Mouse (Mus musculus) adrenal gland, adult 18-20 months (tissue): ENCODE measurements around the gene Inf2. TPM values are rescaled to one million over a fixed set of nuclear protein-coding genes. Genes with fewer than 3 reads are reported as not detected.

Experiments
- DNase-seq, 2 experiments: peaks; one replicate each; pipeline ENCODE4 v3.0.0; 2021 to 2022; ENCODE audit warnings: low spot score in 2 of 2
- total RNA-seq, 2 experiments: library from RNA; stranded (reverse); gene quantifications; 1 replicate in 1 of 2; 2 replicates in 1 of 2; pipeline ENCODE4 v1.2.3; 2021

Inf2 gene
- total RNA-seq, 2 experiments from 2014 or later: 25.2 to 29.7 TPM

GRCm38 (mm10) chr12:112593951-112594915 lies 5.6 kb downstream of the Inf2 start:
- no peak for DNase-seq

- no peak for DNase-seq
These were observed 6.4 kb downstream of the Inf2 start for GRCm38 (mm10) chr12:112594989-112595388.

DNA sequence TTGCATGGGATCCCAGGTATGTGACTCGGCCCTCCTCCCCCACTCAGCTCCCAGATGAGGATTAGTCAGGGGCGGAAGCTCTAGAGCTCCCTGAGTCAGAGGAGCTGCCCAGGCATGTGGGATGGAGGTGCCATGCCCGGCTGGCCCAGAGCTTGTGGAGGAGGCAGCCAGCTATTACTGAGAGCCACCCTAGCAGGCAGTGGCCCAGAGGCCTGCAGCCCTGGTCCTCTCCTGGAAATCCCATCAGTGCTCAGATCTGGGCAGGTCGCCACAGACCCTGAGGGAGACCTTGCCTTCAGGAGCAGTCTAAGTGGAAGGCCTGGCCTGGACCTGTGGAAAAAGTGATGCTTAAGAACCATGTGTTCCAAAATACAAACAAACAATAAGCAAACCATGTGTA lies 7.0 kb downstream of the Inf2 start:
- DNase-seq: peak in 1 of 2 experiments; percentile 42

- DNase-seq: no peak
These were observed 7.9 kb downstream of the Inf2 start for GRCm38 (mm10) chr12:112596454-112596853.

GRCm38 (mm10) chr12:112596891-112597500 lies 8.4 kb downstream of the Inf2 start:
- no peak for DNase-seq

- DNase-seq: no peak
These were observed 9.0 kb downstream of the Inf2 start for GRCm38 (mm10) chr12:112597618-112598017.

GRCm38 (mm10) chr12:112599198-112599597 lies 10.6 kb downstream of the Inf2 start:
- no peak for DNase-seq

DNA sequence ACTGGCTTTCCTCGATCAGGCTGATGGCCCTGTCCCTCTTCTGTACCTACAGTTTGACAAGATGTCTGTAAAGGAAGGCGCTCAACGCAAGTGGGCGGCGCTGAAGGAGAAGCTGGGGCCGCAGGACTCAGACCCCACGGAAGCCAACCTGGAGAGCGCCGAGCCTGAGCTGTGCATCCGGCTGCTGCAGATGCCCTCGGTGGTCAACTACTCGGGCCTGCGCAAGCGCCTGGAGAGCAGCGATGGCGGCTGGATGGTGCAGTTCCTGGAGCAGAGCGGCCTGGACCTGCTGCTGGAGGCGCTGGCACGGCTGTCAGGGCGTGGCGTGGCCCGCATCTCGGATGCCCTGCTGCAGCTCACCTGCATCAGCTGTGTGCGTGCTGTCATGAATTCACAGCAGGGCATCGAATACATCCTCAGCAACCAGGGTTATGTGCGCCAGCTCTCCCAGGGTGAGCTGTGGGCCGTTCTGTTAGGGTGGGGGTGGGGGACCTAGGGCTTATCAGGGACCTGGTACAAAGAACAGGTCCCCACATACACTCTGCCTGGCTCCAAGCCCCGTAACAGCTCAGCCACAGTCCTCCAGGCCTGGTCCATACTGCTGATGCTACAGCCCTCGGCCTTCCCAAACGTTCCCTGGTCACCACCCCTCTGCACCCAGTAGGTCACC lies 11.5 kb downstream of the Inf2 start:
- DNase-seq: no peak

DNA sequence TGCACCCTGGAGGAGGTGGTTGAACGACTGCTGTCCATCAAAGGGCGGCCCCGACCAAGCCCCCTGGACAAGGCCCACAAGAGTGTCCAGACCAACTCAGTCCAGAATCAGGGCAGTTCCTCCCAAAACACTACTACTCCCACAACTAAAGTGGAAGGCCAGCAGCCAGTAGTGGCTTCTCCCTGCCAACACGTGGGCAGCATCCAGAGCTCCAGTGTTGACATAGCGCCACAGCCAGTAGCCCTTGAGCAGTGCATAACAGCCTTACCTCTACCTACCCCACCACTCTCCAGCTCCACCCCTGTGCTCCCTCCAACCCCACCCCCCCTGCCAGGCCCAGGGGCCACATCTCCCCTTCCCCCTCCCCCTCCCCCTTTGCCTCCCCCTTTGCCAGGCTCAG lies 15.4 kb downstream of the Inf2 start:
- DNase-seq: no peak

DNA sequence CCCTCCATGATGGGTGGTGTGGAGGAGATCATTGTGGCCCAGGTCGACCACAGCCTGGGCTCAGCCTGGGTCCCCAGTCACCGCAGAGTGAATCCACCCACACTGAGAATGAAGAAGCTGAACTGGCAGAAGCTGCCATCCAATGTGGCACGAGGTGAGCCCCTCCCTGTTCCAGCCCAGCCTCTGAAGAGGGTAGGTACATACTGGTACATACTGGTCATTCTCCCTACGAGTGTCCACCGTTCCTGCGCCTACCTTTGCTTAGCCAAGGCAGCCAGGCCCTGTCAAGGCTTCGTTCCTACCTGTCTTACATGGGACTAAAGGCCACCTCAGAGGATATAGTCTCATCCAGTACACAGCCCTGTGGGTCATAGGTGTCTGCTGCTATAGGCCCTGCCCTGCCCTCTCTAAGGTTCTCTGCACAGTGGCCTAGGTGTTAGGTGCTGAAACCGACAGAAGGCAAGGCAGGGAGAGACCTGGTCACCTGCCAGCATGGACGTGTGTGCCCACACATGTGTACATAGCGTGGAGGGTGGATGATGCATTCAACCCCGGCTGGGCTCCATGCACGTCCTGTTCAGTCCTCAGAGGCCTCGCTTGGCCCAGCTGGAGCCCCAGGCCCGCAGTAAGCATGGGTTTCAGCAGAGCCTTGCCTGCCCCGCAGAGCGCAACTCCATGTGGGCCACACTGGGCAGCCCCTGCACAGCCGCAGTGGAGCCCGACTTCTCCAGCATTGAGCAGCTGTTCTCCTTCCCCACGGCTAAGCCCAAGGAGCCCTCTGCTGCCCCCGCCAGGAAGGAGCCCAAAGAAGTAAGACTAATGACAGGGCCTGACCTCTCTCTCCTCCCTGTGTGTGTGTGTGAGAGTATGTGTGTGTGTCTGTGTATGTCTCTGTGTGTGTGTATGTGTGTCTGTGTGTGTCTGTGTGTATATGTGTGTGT lies 16.4 kb downstream of the Inf2 start:
- DNase-seq: no peak

DNA sequence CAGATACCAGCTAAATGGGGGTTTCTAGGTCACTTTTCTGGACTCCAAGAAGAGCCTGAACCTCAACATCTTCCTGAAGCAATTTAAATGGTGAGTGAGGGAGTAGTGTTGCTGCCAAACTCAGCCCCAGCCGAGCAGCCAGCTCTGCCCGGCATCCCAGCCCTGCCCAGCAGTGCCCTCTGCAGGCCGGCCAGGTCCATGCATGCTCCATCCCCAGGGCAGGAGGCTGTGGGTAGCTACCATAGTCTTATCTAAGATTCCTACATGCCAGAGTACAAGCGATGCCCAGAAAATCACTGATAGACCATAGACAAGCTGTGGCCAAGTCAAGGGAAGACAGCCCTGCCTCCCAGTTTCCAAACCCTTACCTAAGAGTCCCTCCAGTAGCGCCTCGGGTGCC lies 17.2 kb downstream of the Inf2 start:
- DNase-seq: peak; percentile 79 to 85

DNA sequence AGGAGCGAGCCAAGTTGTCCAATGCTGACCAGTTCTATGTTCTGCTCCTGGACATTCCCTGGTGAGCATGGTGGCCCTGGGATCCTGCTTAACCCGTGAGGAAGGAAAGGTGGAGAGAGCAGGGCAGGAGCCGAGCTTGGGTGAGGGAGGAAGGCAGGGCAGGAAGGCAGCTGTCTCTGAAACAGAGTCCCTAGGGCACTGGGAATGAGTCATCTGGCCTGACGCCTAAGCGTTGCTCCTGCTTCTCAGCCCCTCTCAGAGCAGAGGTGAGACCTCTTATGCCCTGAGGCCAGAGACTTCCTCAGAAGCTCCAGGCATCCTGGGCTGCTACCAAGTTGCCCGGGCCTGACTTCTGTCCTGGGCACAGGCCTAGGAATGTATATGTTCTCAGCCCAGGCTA lies 18.4 kb downstream of the Inf2 start:
- DNase-seq: no peak

GRCm38 (mm10) chr12:112609031-112609430 lies 20.4 kb downstream of the Inf2 start:
- no peak for DNase-seq

DNA sequence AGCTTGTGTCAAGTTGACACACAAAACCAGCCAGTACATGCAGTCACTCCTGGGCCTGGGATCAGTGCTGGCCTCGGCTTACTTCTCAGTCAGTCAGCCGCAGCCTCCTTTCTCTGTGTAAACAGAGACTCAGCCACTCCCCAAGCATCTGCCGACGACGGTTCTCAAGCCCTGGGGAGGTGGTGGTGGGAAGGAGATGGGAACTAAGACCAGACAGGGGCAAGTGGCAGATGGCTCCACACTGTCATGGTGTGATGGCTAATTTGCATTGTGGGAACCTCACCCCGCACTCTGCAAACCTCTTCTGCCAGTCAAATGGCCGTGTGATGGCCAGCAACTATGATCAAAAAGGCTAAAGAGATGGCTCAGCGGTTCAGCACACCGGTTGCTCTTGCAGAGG lies 28.1 kb downstream of the Inf2 start:
- no peak for DNase-seq

DNA sequence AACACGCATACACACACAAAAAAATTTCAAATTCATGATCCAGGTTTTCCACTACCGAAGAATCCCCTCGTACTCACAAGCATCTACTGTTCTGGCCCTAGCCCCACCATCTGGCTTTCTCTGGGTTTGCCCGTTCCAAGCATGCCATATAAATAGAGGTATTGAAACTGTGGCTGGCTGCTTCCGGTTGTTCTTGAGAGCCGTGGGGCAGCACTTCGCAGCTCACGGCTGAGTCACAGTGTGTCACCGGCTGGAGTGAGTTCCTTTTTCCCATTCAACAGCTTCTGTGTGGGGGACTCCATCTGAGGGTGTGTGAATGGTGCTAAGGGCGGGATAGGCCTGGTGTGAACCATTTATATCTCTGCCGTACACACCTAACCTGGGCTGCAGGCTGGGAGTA lies 28.6 kb downstream of the Inf2 start:
- no peak for DNase-seq

GRCm38 (mm10) chr12:112617898-112618380 lies 29.4 kb downstream of the Inf2 start:
- DNase-seq: peak; percentile 53 to 56

DNA sequence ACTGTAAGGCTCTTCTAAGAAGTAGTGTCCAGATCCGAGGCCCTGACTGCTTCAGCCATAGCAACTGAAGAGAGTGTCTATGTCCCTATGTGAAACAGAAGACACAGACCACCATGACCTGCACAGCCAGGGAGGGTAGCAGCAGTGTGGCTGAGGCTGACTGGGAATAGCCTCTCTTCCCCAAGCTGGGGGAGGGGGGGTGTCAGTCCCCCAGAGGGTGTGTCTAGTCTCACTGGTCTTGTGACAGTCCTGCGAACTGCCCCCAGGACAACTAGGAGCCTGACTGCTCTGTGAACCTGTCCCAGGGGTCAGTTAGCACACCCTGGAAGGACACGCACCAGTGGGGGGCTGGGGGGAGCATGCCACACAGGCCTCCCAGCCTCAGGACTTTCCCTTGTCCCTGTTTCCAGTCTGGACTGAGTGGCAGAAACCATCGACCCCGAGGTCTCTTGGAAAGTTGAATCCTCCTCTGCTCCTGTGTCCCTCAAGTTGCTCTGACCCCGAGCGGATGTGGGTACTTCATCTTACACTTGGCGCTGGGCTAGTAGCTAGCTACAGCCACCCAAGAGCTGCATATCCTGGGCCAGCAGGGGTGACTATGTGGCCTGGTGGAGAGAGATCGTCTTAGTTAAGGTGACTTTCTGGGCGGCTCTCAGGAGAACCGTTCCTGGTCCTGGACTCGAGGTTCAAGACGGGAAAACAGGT lies 30.5 kb downstream of the Inf2 start:
- DNase-seq: no peak

DNA sequence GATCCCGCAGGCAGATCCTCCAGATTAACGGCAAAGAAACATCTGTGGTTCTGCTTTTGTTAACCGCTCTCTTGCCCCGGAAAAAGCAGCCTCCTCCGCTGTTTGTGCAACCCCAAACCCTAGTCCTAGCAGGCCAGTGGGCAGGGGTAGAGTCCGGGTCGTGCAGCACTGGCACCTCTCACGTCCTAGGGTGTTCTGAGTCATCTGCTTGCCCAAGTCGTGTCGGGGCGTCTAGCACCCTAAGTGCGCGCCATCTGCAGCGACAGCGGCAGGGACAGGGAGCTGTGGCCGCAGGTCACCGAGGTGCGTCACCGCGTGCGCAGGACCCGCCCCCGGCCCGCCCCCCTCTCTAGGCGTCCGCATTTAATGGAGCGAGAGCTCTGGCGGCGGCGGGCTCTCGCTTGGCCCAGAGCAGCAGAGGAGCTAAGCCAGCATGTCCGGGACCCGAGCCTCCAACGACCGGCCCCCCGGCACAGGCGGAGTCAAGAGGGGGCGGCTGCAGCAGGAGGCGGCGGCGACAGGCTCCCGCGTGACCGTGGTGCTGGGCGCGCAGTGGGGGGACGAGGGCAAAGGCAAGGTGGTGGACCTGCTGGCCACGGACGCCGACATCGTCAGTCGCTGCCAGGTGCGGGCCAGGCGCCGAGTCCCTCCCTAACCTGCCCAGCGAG lies 31.2 kb downstream of the Inf2 start, which contains the start of gene Adssl1:
TSS of gene Adssl1 (plus strand) at position 360 of the 668 bp plus-strand sequence.
- DNase-seq: peak; percentile 64 to 70

DNA sequence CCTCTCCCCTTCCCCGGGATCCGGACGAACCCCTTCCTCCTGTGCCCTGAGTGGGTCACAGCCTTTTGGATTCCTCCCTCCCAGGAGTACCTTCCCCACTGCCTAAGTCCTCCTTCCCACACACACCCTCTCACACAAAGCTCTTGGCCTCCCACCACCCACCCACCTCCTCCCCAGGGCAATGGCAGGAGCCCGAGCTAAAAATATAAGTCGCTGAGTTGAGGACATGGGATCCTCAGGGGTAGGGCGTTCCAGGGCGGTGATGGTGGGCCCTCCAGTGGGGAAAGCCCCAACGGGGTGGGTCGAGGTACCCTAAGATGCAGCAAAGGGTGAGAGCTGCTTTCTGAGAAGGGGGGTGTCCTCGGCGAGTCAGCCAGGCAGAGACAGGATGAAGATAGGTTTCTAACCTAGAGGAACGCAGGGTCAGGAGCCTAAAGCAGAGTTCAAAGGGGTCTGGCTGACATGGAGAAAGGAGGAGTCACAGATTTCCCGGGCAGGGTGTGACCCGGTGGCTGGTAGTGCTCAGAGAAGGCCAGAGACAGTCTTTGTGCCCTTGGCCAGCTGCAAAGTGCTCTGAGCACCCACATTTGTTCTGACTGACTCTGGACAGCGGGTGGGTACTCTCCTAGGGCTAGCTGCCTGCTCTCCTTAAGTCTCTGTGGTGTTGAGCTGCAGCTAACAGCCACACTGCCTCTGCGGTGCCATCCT lies 31.9 kb downstream of the Inf2 start:
- DNase-seq: no peak
